Mouse (Mus musculus): Measurements from ENCODE around the gene Epdr1. TPM values are rescaled to one million over a fixed set of nuclear protein-coding genes. Genes with fewer than 3 reads are reported as not detected.
A peak's percentile ranks its signal among the peaks of the same experiment; 100 is the strongest.

Gene Epdr1
- total RNA-seq (2015), result 0.59 and 1.2 TPM in 2 replicates
- 0.11 and 0.69 TPM in 2 replicates for total RNA-seq (2017)

GRCm38 (mm10) chr13:19619216-19619927, at the start of gene Epdr1:
Gene Epdr1 (minus strand): TSS chr13:19619927.
- ATAC-seq (ENCODE audit: poor library complexity, severe bottlenecking), result peak; percentile 73

- ATAC-seq (ENCODE audit: poor library complexity, severe bottlenecking), result no peak
These were observed 48.8 kb upstream of the Epdr1 start for GRCm38 (mm10) chr13:19668355-19669140.

DNA sequence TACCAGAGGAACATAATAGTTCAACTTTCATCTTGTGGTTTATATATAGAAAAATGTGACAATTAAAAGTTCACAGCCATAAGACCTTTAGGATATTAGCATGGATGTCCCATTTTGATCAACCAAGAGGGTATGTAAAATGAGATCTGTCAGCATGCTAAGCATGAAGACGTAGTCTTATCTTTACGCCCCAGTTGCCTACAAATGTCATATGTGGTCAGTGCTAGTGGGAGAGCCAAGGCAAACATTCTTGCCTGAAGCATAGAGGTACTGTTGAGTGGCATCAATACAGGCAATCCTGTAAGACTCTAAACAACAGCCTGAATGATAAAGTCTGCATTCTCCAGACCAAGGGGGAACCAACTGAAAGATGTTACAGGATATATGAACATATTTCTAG, 32.7 kb upstream of the Epdr1 start:
- no peak for ATAC-seq (ENCODE audit: poor library complexity, severe bottlenecking)

GRCm38 (mm10) chr13:19649824-19650223, 30.1 kb upstream of the Epdr1 start:
- peak; percentile 33; the same call in 1 of the 2 replicates for ATAC-seq (ENCODE audit: poor library complexity, severe bottlenecking)

- no peak for ATAC-seq (ENCODE audit: poor library complexity, severe bottlenecking)
These were observed 24.5 kb upstream of the Epdr1 start for GRCm38 (mm10) chr13:19644225-19644624.

DNA sequence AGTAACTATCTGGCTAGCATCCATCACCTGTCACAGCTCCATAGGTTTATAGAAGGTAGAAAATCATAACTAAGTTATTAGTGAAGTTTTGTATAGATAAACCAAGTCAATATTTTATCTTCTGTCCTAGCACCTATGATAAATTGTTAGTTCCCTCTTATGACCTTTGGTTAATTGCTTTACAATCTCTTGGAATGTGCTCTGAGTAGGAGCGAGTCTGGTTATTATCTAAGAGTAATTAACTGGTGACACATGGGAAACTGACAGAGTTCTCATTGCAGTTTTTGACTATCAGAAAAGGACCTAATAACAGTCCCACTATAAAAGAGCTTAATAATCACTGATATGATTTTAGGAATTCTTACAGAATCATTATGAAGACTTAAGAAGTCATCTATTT, 23.8 kb upstream of the Epdr1 start:
- no peak for ATAC-seq (ENCODE audit: poor library complexity, severe bottlenecking)

- no peak for ATAC-seq (ENCODE audit: poor library complexity, severe bottlenecking)
These were observed 20.6 kb upstream of the Epdr1 start for GRCm38 (mm10) chr13:19640203-19640851.

DNA sequence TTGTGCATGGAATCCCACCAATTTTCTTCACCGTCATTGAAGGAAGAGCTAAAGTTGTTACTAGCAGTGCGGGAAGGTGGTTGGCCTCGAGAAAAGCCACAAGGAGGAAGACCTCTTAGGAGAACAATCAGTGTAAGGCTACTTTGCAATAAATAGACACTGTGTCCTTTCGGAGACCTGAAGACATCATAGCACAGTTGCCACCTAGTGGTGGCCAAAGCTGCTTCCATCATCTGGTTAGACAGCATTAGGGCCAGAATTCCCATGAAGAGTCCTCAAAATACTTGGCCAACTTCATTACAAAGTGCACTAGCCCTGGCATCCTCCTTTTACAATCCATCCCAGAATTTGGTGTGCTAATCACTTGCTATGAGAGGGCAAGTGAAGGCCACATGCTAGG, 16.4 kb upstream of the Epdr1 start:
- ATAC-seq (ENCODE audit: poor library complexity, severe bottlenecking), result no peak

GRCm38 (mm10) chr13:19630768-19631709, 11.3 kb upstream of the Epdr1 start:
- no peak for ATAC-seq (ENCODE audit: poor library complexity, severe bottlenecking)

DNA sequence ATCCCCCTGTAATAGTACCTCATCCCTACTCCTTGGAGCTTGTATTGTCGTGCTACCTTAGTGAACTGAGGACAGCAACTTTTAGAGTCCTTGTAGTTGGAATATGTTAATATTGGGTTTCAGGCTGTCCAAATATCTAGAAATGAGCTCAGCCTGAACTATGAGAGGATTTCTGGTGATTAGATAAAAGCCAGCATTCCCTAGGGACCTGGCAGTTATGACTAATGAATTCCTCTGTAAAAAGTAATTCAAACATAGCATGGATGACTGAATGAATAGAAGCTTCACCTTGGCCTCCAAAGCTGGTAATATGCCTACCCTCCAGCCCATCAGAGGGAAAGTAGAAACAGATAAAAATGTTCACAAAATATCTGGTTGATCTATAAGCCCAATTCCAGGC, 6.7 kb upstream of the Epdr1 start:
- no peak for ATAC-seq (ENCODE audit: poor library complexity, severe bottlenecking)

DNA sequence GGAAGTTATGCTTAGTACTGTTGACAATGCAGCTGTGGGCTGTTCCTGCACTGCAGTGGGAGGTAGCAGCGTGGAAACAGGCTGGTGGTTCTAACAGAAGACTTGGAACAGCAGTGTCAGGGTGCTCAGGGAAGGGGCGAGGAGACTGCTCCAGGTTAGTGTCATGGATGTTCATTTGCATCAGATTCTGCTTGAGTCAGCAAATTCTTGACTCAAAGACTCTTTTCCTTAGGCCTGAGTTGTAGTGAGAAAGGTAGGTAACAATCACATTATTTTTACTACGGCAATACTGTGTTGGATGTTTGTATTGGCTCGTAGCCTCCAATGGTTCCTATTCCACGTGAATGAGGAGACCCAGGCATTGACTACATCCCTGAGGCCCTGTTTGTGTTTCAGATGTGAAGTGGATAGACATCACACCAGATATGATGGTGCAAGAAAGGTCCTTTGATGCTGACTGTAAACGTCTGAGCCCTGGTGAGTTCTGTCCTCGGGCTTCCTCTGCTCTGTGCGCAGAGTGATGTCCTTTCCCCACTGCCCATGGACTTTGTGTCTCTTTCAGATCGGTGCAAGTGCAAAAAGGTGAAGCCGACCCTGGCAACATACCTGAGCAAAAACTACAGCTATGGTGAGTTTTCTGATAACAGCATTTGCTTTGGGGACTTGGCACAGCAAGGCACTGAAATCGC, 5.0 kb upstream of the Epdr1 start:
- ATAC-seq (ENCODE audit: poor library complexity, severe bottlenecking), result no peak

DNA sequence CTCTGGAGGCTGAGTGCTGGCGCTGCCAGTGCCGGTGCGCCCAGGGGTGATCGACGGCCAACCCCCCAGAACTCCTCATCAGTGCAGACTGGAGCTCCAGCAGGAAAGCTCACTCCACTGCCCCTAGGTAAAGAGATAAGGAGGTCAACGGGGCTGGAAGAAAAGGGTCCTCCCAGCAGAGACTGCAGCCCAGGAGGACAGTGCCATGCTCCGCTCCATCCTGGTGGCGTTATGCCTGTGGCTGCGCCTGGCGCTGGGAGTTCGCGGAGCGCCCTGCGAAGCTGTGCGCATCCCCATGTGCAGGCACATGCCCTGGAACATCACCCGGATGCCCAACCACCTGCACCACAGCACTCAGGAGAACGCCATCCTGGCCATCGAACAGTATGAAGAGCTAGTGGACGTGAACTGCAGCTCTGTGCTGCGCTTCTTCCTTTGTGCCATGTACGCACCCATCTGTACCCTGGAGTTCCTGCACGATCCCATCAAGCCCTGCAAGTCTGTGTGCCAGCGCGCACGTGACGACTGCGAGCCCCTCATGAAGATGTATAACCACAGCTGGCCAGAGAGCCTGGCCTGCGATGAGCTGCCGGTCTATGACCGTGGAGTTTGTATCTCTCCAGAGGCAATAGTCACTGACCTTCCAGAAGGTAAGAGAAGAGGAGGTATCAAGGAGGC, 3.6 kb upstream of the Epdr1 start:
- no peak for ATAC-seq (ENCODE audit: poor library complexity, severe bottlenecking)

- ATAC-seq (ENCODE audit: poor library complexity, severe bottlenecking), result peak; percentile 28; the same call in 1 of the 2 replicates
These were observed 3.0 kb upstream of the Epdr1 start, which contains the start of gene Sfrp4 for GRCm38 (mm10) chr13:19622573-19623227. Gene Sfrp4 (plus strand): TSS chr13:19623104.

GRCm38 (mm10) chr13:19618841-19619215, 899 bp downstream of the Epdr1 start:
- no peak for ATAC-seq (ENCODE audit: poor library complexity, severe bottlenecking)

GRCm38 (mm10) chr13:19618081-19618480, 1.6 kb downstream of the Epdr1 start:
- no peak for ATAC-seq (ENCODE audit: poor library complexity, severe bottlenecking)

DNA sequence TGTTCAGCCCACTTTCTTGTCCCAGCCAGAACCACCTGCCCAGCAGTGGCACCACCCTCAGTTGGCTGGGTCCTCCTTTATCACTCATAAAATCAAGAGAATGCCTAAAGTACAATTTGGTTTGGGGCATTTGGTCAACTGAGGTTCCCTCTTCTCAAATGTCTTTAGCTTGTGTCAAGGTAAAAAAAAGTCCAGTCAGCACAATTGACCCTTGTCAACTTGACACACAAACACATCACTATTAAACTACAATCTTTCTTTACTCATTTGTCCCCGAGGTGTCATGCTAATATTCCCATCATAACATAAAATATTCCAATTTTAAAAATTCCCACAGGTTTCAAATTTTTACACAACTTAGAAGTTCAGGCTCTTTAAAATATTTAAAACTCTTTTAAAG, 5.4 kb downstream of the Epdr1 start:
- no peak for ATAC-seq (ENCODE audit: poor library complexity, severe bottlenecking)

DNA sequence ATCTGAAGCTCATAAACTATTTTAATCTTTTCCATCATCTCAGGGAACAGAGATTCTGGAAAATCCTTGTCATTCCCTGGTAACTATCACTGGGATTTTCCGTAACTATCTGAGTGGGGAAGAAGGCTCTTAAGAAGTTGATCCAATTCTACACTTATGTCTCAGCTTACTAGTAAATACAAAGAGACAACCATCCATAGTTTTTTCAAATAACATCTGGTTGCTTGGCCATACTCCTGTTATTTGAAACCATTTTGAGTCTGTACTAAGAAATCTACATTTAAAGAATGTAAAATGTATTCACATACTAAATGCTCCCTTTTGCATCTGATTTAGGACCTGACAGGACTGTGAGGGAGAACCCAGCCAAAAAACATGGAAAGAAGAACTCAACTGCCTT, 6.3 kb downstream of the Epdr1 start:
- ATAC-seq (ENCODE audit: poor library complexity, severe bottlenecking), result no peak

GRCm38 (mm10) chr13:19612963-19613362, 6.8 kb downstream of the Epdr1 start:
- ATAC-seq (ENCODE audit: poor library complexity, severe bottlenecking), result no peak

GRCm38 (mm10) chr13:19612348-19612747, 7.4 kb downstream of the Epdr1 start:
- no peak for ATAC-seq (ENCODE audit: poor library complexity, severe bottlenecking)

All from megakaryocyte, adult 5-6 weeks (primary cell).